Mouse (Mus musculus) embryo, embryonic 9.5 days (tissue): Measurements from ENCODE around the gene Zfp112.
A peak's percentile ranks its signal among the peaks of the same experiment; 100 is the strongest.
"Not testable (repeated sequence)": the region's sequence is repeated elsewhere in the genome, so short reads cannot be mapped to it uniquely, and the experiment has no call there.

Source experiments
- DNase-seq: peaks from one replicate; pipeline ENCODE4 v3.0.0-alpha.2; 2017; ENCODE audit errors: extremely low spot score

The Zfp112 gene

DNA sequence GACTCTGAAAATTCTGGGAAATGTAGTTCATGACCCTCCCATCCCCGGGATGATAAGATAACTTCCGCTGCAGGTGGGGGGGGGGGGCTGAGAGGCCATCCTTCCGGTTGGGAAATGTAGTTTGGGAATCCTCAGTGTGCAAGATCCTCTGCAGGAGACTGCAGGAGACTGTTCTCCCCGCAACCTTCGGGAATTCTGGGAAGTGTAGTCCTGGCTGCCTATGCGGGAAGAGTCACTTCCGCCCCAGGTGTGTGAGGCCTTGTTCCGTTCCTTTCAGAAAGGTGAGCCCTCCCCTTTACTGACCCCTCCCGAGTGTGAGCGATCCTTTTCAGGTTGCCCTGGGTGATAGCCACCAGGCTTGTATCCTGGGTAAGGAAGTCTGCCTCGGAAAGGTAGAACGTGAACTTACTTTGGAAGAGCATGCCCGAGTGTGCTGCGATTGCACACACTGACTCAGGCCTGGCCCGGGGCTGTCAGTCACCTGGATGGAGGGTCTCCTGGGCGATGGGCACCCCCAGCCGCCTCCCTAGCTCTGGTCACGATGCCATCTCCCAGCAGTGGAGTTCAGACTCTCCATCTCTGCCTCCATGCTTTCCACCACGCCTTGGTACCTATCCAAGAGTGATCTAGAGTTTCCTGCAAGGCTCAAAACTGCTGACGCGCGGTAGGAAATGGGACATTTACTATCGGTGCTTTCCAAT lies at the start of gene Zfp112:
Zfp112 (plus strand) TSS at position 159 of the 701 bp plus-strand sequence.
- DNase-seq: peak; percentile 88

DNA sequence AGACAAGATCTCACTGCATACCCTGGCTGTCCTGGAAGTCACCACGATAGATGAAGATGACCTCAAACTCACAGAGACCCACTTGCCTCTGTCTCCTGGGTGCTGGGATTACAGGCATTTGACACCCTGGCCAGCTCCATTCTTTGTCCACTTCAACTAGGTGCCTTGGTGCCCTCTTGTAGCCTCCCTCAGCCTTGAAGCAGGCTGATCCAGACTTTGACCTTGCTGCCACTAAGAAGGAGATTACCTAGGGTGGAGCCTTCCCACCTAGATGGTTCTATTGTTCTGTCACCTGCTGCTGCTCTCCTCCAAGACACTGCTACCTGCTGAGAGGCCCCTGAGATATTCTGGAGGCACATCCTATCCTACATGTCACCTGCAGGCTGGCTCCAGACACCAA lies 37.7 kb upstream of the Zfp112 start:
- not testable (repeated sequence) for DNase-seq

DNA sequence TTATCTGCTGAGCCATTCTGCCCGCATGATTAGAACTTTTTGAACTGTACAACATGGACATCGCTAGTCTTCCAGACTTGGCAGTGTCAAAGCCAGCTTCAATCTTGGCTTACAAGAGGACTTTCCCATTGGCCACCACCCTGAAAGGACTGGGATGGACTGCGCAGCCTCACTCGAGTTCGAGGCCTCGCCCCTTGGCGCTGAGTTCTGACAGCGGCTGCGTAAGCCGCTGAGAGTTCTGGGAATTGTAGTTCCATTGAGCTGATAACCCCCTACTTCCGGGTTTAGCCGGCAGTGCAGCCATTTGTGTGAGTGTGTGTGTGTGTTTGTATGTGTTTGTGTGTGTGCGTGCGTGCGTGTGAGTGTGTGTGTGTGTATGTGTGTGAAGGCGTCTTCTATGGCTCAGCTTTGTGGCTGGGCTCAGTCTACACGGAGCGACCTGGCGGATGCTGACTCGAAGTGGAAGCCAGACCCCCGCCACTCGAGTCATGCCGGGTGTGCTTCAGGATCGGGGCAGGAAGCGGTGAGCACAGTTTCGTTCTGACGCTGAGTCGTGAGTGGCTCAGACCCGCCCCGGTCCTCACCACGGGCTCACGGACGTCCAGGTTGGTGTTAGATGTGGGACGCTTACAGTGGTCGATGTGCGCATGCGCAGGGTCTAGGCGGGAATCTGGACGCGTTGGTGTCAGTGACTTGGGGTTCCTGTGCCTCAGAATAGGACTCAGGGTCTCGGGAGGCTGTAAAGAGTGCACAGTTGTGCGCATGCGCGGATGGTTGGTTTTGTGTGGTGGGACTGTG lies 30.3 kb upstream of the Zfp112 start, which contains the start of gene Zfp180:
Zfp180 (plus strand) TSS at position 291 of the 798 bp plus-strand sequence.
- DNase-seq: peak; percentile 91

DNA sequence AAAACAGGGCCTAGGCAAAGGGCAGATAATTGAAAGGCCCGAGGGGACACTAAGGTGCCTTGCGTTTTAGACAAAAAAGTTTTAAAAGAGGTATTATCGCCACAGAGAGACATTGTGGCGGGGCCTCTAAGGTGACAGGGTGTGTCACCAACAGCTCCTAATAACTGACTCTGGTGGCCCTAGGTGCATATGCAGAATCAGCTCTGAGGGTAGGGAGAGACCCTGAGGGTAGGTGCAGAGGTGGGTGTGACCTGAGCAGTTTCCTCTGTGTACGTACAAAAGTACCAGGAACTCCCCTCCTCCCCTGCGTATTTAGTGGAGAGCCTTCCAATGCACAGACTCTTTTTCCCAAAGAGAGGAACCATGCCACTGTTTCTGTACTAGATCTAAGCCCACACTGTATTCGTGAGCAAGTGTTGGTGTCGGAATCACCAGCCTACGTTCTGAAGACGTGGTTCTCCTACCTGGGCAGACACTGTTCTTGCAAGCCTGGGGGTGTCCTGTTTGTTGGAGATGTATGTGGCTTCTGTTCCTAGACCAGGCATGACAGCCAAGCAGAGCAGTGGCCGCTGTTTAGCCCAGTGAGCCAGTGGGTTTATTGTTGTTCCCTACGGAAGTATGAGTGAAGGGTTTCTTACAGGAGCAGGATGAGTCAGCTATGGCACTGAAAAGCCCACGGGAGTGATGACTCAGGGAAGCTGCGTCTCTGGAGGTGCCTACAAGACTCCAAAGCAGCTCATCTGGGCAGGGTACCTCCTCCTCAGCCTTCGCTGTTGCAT lies 29.5 kb upstream of the Zfp112 start:
- DNase-seq: no peak

DNA sequence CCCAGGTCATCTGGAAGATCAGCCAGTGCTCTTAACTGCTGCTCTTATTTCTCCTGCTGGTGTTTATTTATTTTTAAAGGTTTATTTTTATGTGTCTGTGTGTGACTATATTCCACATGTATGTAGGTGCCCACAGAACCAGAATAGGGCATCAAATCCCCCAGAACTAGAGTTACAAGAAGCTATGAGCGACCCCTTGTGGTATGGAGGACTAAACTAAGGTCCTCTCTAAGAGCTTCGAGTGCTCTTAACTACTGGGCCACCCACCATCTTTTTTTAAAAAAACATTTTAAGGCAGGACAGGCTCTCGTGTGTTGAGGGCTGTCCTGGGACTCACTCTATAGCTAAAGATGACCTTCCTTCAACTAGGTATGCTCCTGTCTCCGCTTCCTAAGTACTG lies 25.2 kb upstream of the Zfp112 start:
- DNase-seq: no peak

DNA sequence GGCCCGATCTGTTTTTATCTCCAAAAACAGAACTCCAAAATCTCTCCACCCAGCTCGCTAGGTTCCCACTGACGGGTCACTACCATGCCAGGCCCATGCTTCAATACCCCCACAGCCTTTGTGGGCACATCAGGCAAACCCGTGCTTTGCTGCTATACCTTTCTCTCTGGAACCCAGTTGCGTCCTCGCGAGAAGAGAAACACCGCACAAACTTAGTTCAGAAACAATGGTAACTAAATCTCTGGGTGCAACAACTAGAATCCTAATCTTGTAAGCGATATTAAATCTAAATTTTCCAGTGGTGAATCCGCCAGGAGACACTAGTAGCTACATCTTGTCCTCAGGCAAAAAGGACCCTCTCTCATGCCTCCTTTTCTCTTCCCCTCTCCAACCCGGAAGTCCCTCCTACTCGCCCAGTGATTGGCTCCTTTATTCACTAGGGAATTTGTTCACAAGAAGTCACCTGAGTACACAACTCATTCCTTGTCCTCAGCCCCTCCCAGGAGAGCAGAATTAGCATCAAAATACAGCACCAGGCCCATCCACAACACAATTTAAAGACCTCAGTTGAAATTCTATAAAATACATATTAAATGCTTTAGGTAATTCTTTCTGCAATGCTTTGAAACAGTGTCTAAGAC lies 24.5 kb upstream of the Zfp112 start:
- no peak for DNase-seq

DNA sequence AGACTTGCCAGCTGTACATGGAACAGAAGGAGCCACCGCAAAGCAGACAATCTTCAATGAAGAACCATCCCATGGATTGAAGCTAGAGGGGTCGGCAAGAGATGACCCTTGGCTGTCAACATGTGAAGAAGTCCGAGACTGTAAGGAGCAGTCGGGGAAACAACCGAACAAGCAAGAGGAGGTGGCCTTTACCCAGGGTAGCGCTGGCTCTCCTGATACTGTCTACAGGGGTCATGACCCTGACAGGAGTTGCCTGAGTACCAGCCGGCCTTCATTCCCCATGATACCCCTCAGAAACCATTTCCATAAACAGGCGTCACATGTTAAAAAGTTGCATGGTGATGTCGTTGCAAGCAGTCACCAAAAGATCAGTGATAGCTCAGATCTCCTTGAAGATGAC lies 7.7 kb upstream of the Zfp112 start:
- no peak for DNase-seq

DNA sequence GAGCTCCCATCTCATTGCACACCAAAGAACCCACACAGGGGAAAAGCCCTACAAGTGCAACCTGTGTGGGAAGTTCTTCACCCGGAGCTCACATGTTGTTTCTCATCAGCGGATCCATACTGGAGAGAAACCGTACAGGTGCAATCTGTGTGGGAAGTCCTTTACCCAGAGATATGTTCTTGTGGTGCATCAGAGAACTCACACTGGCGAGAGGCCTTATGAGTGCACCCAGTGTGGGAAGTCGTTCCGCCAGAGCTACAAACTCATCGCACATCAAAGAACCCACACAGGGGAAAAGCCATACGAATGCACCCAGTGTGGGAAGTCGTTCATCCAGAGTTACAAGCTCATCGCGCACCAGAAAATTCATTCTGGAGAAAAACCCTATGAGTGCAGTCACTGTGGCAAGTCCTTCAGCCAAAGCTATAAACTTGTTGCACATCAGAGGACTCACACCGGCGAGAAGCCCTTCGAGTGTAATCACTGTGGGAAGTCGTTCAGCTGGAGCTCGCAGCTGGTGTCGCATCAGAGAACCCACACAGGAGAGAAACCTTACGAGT lies 6.9 kb upstream of the Zfp112 start:
- no peak for DNase-seq

DNA sequence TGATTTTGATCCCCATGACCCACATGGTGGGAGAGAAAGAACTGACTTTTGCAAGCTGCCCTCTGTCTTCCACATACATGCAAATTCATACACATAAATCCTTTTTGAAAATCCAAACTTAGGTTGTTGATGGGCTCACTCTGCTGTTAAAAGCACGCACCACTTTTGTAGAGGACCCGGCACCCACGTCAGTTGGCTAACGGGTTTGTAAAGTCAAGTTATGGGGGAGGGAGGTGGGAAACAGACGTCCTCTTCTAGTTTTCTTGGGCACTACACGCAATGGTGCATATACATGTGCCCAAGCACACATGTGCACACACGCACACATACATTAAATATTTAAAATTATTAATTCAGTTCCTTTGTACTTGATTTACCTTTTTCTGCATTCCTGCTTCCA lies 1.3 kb upstream of the Zfp112 start:
- DNase-seq: no peak

DNA sequence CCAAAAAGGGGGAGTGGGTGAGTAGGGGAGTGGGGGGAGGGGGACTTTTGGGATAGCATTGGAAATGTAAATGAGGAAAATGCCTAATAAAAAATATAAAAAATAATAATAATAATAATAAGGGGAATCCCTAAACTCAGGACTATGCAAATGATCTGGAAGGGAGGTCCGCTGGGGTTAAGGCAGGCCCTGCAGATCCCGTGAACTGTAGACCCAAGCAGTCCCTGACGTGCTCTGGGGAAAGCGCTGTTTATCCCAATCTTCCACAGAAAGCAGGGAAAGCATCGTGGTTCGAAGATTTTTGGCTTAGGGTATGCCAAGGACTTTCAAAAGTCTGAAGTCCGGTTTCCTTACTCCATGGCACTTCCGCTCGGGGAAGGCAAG lies 350 bp upstream of the Zfp112 start:
- no peak for DNase-seq

DNA sequence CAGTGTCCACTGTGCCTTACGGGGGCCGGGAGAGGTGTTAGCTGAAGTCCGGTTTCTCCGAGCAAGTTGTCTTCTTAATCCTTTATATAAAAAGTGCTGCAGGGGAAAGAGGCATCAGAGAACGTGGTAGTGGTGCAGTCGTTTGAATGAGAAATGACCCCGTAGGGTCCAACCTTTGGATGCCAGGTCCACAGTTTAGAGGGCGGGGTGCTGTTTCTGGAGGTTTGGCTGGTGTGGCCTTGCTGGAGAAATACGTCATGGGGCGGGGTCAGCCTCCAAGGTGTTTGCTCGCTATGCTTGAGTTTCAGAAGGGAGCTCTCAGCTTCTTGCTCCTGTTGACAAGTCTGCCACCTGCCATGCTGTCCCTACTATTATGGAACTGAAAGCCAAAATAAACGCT lies 887 bp downstream of the Zfp112 start:
- peak; percentile 39 for DNase-seq

DNA sequence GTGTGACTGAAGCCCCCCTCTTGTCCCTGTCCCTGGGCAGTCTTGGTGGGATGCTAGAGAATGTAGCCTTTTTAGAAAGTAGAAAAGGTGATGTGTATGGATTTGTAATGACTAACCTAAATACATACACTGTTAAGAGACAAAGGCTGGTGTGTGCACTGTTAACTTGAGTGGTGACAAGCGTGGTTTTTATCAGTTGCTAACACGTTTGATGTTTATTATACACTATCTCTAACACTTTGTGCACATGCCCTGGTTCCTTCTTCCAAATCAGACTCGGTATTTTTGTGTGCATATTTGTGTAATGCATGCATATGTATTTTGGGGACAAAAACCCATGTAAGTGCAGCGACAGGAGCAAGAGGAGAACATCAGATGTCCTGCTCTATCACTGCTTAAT lies 4.5 kb downstream of the Zfp112 start:
- no peak for DNase-seq

DNA sequence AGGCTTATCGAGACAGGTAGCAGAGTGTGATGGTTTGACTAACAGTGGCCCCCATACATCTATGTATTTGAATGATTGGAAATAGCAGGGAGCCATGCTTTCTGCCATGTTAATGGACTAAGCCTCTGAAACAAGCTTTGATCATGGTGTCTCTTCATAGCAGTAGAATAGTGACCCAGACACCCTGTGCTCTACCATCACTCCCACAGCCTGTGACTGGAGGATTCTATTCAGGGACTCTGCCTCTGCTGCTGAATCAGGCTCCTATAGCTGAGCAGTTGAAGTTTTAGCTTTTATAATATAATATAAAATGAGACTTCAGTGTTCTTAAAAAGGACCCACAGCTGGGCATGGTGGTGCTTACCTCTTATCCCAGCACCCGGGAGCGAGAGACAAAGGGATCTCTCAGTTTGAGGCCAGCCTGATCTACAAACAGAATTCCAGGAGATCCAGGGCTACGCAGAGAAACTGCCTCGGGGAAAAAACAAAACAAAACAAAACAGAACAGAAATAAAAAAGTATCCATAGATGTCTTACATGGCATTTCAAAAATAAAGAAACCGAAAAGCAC lies 21.4 kb downstream of the Zfp112 start:
- DNase-seq: no peak

DNA sequence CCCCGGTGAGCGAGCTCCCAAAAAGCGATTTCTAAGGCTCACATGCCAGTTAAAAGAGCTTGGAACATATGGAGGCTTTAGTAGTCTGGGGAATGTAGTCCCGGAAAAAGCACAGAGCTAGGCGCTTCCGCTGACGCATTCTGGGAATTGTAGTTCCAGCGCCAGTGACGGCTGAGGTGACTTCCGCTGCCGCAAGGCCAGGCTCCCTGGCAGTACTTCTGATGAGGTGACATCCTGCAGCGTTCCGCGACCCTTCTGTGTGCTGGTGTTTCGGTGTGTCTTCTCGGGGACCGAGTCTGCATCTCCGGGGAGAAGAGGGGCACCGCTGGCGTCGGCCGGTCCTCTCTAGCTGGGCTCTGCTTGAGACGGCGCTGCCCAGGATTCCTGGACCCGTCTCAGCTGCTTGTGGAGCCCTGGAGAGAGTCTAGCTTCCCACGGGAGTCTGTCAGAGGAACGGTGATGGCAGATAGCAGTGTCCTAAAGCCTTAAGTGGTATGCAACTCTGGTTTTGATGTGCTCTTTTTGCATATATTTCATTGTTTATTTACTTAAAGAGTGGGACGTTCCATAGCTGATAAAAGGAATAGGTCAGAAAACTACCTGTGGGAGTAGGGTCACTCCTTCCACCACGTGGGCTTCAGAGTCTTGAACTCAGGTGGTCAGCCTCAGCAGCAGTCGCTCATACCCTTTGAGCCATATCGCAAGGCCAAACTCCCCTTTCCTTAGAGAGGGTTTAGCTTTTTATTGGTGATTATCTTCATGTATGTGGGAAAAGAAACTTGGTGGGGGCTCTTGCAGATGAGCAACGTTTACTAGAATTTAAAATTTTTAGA lies 22.1 kb downstream of the Zfp112 start, which contains the start of gene Zfp235:
Zfp235 (plus strand) TSS at position 174 of the 833 bp plus-strand sequence.
- peak; percentile 85 for DNase-seq

DNA sequence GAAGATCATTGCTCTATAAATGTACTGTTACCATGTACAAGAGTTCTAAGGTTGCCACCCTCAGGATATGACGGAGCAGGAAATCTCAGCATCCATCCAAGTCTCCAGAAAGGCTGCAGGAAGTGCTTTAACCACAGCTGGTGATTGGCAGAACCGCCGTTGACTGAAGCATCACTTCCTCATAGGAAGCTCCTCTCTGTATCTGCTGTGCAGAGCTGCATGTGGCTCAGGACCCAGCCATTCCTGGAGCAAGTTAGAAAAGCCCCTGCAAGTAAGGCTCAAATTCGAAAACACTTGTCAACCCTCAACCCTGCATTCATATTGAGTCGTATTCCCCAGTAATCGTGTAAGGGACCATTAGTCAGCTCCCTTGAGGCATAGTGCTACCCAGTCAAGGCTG lies 30.5 kb downstream of the Zfp112 start:
- no peak for DNase-seq

DNA sequence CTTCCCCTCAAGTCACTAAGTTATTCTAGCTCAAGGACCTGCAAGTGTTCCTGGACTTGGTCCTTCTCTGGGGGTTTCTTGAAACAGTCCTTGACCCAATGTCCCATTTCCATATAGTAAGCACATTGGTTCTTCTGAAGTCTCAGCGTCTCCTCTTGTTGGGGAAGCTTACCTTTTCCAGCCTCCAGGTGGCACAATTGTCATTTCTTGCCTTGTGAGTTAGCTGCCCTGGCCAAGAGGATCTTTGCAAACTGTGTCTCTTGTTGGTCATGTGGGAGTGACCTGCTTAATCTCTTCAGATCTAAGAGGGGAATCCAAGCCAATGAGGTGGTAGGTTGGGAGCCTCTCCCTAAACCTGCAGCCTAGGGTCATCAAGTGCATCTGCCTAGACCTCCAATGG lies 41.2 kb downstream of the Zfp112 start:
- no peak for DNase-seq

DNA sequence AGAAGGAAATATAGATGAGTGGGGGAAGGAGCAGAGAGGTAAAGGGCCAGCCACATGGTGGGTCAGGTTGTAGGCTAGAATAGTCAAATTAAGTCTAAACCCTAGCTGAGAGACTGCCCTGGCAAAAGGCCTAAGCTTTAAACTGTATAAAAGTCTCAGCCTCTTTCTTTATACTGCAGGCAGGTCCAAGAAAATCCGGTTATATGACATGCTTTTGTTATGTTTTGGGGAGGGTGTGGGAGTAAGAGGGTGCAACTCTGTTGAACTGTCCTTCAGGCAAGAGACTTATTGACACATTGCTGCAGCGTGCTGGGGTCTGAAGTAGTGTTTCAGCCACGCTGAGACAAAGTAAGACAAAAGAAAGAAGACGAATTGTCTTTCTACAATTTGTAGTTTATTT lies 60.1 kb downstream of the Zfp112 start:
- DNase-seq: no peak

DNA sequence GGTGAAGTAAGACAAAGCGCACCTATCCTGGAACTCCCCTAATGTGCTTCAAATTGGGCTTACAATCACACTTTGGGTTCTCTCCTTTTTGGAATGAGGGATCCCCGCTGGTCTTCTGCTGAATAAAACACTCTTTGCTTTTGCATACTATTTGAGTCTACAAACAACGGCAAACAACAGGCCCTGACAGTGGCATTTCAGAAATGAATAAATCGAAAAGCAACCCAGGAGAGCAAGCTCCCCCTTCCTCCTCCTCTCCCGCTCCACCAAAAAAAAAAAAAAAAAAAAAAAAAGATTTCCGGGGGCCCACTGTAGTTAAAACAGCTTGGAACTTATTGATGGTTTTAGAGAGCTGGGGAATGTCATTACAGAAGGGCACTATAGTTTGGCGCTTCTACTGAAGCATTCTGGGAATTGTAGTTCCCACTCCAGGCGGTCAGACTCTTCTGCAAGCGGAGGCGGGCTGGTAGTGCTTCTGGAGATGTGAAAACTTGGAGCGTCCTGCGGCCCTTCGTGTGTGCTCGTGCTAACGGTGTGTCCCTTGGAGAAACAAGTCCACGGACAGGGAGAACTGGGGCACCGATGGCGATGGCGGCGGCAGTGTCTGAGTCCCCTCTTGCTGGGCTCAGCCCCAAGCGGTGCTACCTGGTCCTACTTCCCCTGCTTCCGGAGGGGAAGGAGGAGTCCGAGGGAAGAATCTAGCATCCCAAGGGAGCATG lies 62.7 kb downstream of the Zfp112 start, which contains the start of gene Zfp114:
Zfp114 (plus strand) TSS at position 443 of the 719 bp plus-strand sequence.
- DNase-seq: peak; percentile 86

DNA sequence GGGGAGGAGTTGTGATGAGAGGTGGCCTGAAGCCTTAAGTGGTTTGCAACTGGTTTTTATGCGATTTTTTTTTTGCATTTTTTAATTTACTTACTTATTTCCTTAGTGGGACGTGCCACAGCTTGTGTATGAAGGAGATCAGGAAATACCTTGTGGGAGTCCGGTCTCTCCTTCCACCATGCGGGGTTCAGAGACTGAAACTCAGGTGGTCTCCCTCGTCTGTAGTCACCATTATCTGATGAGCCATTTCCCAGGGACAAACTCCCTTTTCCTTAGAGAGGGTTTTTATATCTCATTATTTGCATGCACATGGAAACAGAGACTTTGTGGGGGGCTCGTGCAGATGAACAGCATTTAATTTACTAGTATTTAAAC lies 63.2 kb downstream of the Zfp112 start:
- DNase-seq: no peak
